Mouse (Mus musculus) embryonic facial prominence, embryonic 11.5 days (tissue): ENCODE measurements around the gene Tax1bp1. TPM values are rescaled to one million over a fixed set of nuclear protein-coding genes. Genes with fewer than 3 reads are reported as not detected.
"Not testable (repeated sequence)": the region's sequence is repeated elsewhere in the genome, so short reads cannot be mapped to it uniquely, and the experiment has no call there.

Source experiments
- ATAC-seq: fragments of 200-750 bp; cut with Nextera tagmentation; replicated peaks from 2 replicates; pipeline ENCODE4 v1.8.0; 2017; ENCODE audit warnings: low read depth; ENCODE audit not compliant: insufficient number of reproducible peaks, low FRiP score, low TSS enrichment
- DNase-seq: peaks from one replicate; pipeline ENCODE4 v3.0.0-alpha.2; 2015; ENCODE audit warnings: low spot score
- H3K27ac ChIP-seq: fragments of 300-500 bp; sonication (generic); replicated peaks from 2 replicates; pipeline ENCODE4 v1.5.1; 2014; ENCODE audit warnings: mild to moderate bottlenecking, low read depth, low read length, control low read depth
- H3K27me3 ChIP-seq: fragments of 300-500 bp; sonication (generic); 2 replicates; pipeline ENCODE4 v1.6.1; 2014; ENCODE audit warnings: mild to moderate bottlenecking, low read length, moderate library complexity, mixed read lengths; ENCODE audit not compliant: control insufficient read depth, insufficient read depth
- H3K36me3 ChIP-seq: fragments of 300-500 bp; sonication (generic); replicated peaks from 2 replicates; pipeline ENCODE4 v1.6.1; 2014; ENCODE audit warnings: low read depth, mild to moderate bottlenecking, low read length, moderate library complexity, mixed read lengths; ENCODE audit not compliant: control insufficient read depth, insufficient read depth
- H3K4me1 ChIP-seq: fragments of 300-500 bp; sonication (generic); 2 replicates; pipeline ENCODE4 v1.6.1; 2014; ENCODE audit warnings: low read length, mixed read lengths; ENCODE audit not compliant: control insufficient read depth, insufficient read depth
- H3K4me2 ChIP-seq: fragments of 300-500 bp; sonication (generic); 2 replicates; pipeline ENCODE4 v1.6.1; 2014; ENCODE audit warnings: low read depth, mild to moderate bottlenecking, control low read depth, low read length, moderate library complexity
- H3K4me3 ChIP-seq: fragments of 300-500 bp; sonication (generic); 2 replicates; pipeline ENCODE4 v1.5.1; 2014; ENCODE audit warnings: low read depth, low read length, control low read depth
- H3K9ac ChIP-seq: fragments of 300-500 bp; sonication (generic); replicated peaks from 2 replicates; pipeline ENCODE4 v1.6.1; 2014; ENCODE audit warnings: mild to moderate bottlenecking, control low read depth, low read length
- H3K9me3 ChIP-seq: fragments of 300-500 bp; sonication (generic); replicated peaks from 2 replicates; pipeline ENCODE4 v1.6.1; 2016; ENCODE audit warnings: mild to moderate bottlenecking, low read length, inconsistent platforms, mixed read lengths; ENCODE audit not compliant: control insufficient read depth
- WGBS: fragments of 180-500 bp; shearing (Covaris S2); extraction: QIAGEN DNeasy Blood & Tissue Kit; methylation state at CpG from one replicate; pipeline ENCODE4 v1.1.7; 2014; 5-methylcytosine and 5-hydroxymethylcytosine counted together
- polyA plus RNA-seq: library from polyadenylated mRNA; unstranded; fragments of >200 nt; fragmentation: Nextera tagmentation; extraction: Ambion mirVana; gene quantifications from 2 replicates; pipeline ENCODE4 v1.2.1, GENCODE M21; 2014

Tax1bp1 gene
- polyA plus RNA-seq, 1 experiment from 2014 or later: 156 TPM

DNA sequence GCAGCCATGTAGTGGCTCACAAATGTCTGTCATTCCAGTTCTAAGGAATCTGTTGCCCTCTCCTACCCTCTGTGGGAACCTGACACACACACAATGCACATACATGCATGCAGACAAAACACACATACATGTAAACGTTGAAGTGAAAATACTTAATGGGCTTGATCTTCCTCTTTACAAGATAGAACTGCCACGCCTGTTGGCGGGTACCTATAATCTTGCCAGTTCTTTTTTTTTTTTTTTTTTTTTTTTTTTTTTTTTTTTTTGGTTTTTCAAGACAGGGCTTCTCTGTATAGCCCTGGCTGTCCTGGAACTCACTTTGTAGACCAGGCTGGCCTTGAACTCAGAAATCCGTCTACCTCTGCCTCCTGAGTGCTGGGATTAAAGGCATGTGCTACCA is 36.0 kb upstream of the Tax1bp1 start:
- 85% methylated on average over 4 of the region's 4 CpGs for WGBS
- not testable (repeated sequence) for ATAC-seq, H3K9ac ChIP-seq

DNA sequence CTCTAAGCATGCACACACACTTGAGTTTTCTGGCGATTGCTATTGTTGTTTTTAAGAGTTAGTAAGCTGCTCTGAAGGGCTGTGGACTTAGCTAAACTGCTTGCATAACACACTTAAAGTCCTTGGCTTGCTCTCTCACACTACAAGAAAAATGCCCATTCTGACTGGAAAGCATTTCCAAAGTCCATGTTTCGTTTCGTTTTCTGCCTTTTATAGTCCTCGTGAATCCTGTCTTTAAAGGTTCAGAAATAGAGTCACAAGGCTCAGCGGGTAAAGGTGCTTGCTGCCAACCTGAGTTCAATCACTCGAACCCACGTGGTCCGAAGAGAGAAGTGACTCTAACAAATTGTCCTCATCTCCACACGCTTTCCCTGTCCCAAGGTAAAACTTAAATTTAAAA is 34.0 kb upstream of the Tax1bp1 start:
- no peak overlapping the region for H3K4me2 ChIP-seq
- WGBS: 85% methylated on average over 9 of the region's 9 CpGs
- no peaks in the 10 kb centered on the region for H3K4me1 ChIP-seq
- no peaks in the 10 kb centered on the region for H3K27me3 ChIP-seq
- H3K27ac ChIP-seq: no peak overlapping the region
- H3K9ac ChIP-seq: no peak overlapping the region
- H3K9me3 ChIP-seq: no peaks in the 10 kb centered on the region
- H3K4me3 ChIP-seq: no peak overlapping the region
- no peak for ATAC-seq
- H3K36me3 ChIP-seq: no peaks in the 10 kb centered on the region
- DNase-seq: no peak

More for the DNA sequence above, 36.0 kb upstream of the Tax1bp1 start:
- not testable (repeated sequence) for H3K36me3 ChIP-seq, H3K4me1 ChIP-seq, H3K4me2 ChIP-seq, DNase-seq, H3K27me3 ChIP-seq, H3K9me3 ChIP-seq, H3K4me3 ChIP-seq, H3K27ac ChIP-seq

DNA sequence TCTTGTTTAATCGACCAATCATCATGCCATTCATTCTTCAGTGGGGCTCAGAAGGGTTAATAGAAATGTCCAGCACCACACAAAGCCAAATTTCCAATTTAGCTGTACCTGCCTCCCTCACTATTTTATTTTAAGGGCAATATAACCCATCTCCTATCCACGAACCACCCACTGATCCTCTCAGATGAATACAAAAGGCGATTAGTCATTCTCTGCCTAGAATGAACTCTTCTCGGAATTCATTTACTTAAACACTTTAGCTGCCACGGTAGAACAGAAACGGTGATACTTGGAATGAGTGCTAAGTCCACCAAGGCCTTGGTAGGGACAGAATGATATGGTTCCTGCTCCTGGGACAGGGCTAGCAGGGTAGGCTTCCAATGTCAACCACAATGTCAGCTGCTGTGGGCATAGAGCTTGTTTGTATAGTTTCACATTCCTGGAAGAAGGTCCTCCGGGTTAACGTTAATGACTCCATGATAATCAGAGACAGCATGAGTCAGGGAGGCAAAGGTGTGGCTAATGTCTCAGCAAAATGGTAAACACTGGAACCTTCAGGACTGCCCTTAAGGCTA is 33.0 kb upstream of the Tax1bp1 start:
- Histone ChIP-seq H3K36me3 (no peaks in the 10 kb centered on the region), H3K4me3 (no peak overlapping the region), H3K4me1 (no peaks in the 10 kb centered on the region), H3K9me3 (no peaks in the 10 kb centered on the region), H3K9ac (no peak overlapping the region), H3K4me2 (no peak overlapping the region), H3K27me3 (no peaks in the 10 kb centered on the region), H3K27ac (no peak overlapping the region)
- ATAC-seq (no peak), DNase-seq (no peak)
- WGBS: 60% methylated on average over 8 of the region's 8 CpGs

DNA sequence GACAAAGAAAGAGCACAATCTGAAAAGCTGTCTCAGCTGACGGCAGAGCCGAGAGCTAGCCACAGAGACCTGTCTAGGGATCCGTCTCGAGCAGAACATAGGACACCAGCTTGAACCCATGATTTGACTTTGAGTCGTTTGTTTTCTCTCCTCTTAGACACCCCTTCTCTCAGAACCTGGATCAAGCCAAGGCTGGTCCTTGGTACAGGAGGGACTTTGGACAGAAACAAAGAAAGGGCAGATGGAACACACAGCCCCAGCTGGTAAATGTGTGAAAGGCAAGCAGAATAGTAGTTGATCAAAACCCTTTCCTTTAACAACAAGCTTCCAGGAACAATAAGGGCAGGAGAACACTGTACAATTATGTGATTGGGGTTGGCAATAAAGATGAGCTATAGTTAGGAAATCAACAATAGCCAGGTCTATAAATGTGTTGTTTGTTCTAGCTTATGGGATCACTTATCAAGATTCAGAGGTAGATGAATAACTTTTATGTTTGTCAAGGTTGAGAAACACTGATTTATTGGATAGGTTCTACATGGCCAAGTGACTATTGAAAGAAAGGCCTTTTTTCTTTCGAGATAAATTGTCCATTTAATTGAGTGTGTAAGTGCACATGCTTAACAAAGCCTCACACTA is 31.6 kb upstream of the Tax1bp1 start:
- H3K27ac ChIP-seq: no peak overlapping the region
- no peak overlapping the region for H3K9ac ChIP-seq
- DNase-seq: no peak
- ATAC-seq: no peak
- no peak overlapping the region for H3K4me2 ChIP-seq
- H3K9me3 ChIP-seq: no peaks in the 10 kb centered on the region
- WGBS: 80% methylated on average over 6 of the region's 6 CpGs
- no peaks in the 10 kb centered on the region for H3K36me3 ChIP-seq
- no peaks in the 10 kb centered on the region for H3K27me3 ChIP-seq
- no peak overlapping the region for H3K4me3 ChIP-seq
- no peaks in the 10 kb centered on the region for H3K4me1 ChIP-seq

DNA sequence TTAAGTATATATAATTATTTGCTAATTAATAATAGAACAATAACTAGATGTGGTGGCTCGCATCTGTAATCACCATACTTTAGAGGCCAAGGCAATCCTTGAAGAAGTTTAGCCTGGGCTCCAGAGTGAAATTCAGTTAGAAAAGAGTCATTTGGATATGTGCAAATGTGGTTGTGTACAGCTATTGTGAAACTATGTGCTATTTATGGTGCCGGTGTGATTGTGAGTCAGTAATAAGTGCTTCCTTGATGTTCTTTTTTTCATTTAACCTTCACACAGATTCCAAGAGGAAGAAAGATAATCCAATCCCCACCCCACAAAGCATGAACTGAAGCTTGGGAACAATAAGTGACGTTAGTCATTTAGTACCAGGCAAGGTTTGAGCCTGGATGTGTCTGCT is 30.9 kb upstream of the Tax1bp1 start:
- Histone ChIP-seq H3K9ac (no peak overlapping the region), H3K36me3 (no peaks in the 10 kb centered on the region), H3K27me3 (no peaks in the 10 kb centered on the region), H3K4me2 (no peak overlapping the region), H3K27ac (no peak overlapping the region), H3K4me1 (no peaks in the 10 kb centered on the region), H3K9me3 (no peaks in the 10 kb centered on the region), H3K4me3 (no peak overlapping the region)
- DNase-seq (no peak), ATAC-seq (no peak)
- 89% methylated on average over 3 of the region's 3 CpGs for WGBS

DNA sequence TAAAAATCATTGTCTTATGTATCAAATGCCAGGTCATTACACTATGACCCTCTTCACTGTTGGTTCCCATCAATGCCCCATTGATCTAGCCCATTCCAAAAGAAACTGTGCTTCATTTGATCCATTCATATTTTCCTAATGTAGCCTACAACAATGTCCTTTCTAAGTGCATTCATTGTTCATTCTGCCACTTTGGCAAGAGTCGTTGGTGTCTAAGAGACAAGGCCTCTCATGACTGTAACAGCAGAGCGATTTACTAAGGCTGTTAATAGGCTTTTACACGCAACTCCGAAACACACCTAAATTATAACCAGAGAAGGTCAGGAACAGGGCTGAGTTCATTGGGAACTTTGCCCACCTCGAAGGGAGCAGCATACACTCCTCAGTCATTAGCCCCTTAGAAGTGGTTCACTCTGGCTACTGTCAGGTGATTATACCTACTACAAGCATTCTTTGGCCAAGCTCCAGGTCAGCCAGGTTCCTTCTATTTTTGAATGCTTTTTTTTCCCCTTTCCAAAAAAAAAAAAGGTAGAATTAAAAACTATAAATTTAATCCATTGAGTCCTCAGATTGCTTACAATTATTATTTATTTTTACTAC is 26.5 kb upstream of the Tax1bp1 start:
- Histone ChIP-seq H3K4me2 (no peak overlapping the region), H3K36me3 (no peaks in the 10 kb centered on the region), H3K4me1 (no peaks in the 10 kb centered on the region), H3K4me3 (no peak overlapping the region), H3K9me3 (no peaks in the 10 kb centered on the region), H3K9ac (no peak overlapping the region), H3K27me3 (no peaks in the 10 kb centered on the region), H3K27ac (no peak overlapping the region)
- 72% methylated on average over 5 of the region's 5 CpGs for WGBS
- ATAC-seq: no peak
- no peak for DNase-seq

DNA sequence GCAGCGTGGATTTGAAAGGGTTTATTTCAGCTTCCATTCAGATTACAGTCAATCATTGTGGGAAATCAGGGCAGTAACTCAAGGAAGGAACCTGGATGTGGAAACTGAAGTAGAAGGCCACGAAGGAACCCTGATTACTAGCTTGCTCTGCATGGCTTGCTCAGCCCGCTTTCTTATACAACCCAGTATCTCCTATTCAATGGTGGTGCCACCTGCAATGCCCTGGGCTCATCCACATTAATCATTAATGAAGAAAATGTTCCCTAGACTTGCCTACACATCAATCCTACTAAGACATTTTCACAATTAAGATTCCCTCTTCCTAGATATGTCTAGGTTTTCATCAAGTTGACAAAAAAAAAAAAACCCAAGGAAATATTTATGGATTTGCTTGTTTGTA is 23.2 kb upstream of the Tax1bp1 start:
- DNase-seq (no peak), ATAC-seq (no peak)
- 84% methylated on average over 3 of the region's 3 CpGs for WGBS
- H3K27ac ChIP-seq: no peak overlapping the region
- no peaks in the 10 kb centered on the region for H3K9me3 ChIP-seq
- no peaks in the 10 kb centered on the region for H3K36me3 ChIP-seq
- no peak overlapping the region for H3K4me3 ChIP-seq
- H3K4me1 ChIP-seq: no peaks in the 10 kb centered on the region
- H3K27me3 ChIP-seq: no peaks in the 10 kb centered on the region
- no peak overlapping the region for H3K9ac ChIP-seq
- no peak overlapping the region for H3K4me2 ChIP-seq

DNA sequence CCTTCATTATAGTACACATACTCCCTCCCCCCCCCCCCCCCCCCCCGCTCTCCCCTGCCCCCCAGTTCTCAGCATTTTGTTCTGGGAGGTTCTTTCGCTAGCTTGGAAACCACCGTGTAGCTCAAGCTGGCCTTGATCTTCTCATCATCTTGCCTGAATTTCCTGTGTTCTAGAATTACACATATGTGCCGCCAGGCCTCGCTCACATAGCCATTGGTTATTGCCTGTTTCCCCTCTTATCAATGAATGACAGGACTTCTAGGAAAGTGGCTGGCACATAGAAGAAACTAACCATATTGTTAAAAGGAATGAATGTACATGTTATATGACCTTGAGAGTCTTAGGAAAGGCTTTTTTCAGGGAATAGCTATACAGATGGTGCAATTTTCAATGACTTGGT is 21.7 kb upstream of the Tax1bp1 start:
- ATAC-seq: no peak
- Histone ChIP-seq H3K4me3 (no peak overlapping the region), H3K4me2 (no peak overlapping the region), H3K9ac (no peak overlapping the region), H3K27me3 (no peaks in the 10 kb centered on the region), H3K27ac (no peak overlapping the region), H3K4me1 (no peaks in the 10 kb centered on the region), H3K9me3 (no peaks in the 10 kb centered on the region), H3K36me3 (no peaks in the 10 kb centered on the region)
- no peak for DNase-seq
- 55% methylated on average over 4 of the region's 5 CpGs for WGBS
